Mouse (Mus musculus): ENCODE data around the gene Grik3. TPM values are rescaled to one million over a fixed set of nuclear protein-coding genes. Genes with fewer than 3 reads are reported as not detected.

Gene Grik3
- polyA plus RNA-seq, 1 experiment, result 0.21 TPM

- no peak overlapping the region for H3K27ac ChIP-seq (ENCODE audit: insufficient read depth, low read length)
- no peaks in the 10 kb centered on the region for H3K4me1 ChIP-seq (ENCODE audit: control insufficient read depth, insufficient read depth, low read length)
- no peak for TF ChIP-seq POLR2A (IDR thresholded peaks at IDR 0.05; ENCODE audit: low read depth, low read length)
- no peak for TF ChIP-seq CTCF (IDR thresholded peaks at IDR 0.05; ENCODE audit: borderline replicate concordance, insufficient read depth, low read length)
- H3K4me3 ChIP-seq (ENCODE audit: insufficient read depth, low read length), result no peak overlapping the region
These were observed 26.1 kb downstream of the Grik3 start for GRCm38 (mm10) chr4:125516612-125517011.

- no peak for TF ChIP-seq POLR2A (IDR thresholded peaks at IDR 0.05; ENCODE audit: low read depth, low read length)
- no peak for TF ChIP-seq CTCF (IDR thresholded peaks at IDR 0.05; ENCODE audit: borderline replicate concordance, insufficient read depth, low read length)
- Histone ChIP-seq H3K4me3 (ENCODE audit: insufficient read depth, low read length) (no peak overlapping the region), H3K27ac (ENCODE audit: insufficient read depth, low read length) (no peak overlapping the region), H3K4me1 (ENCODE audit: control insufficient read depth, insufficient read depth, low read length) (no peaks in the 10 kb centered on the region)
These were observed 28.4 kb downstream of the Grik3 start for GRCm38 (mm10) chr4:125518861-125519260.

- TF ChIP-seq CTCF (IDR thresholded peaks at IDR 0.05; ENCODE audit: borderline replicate concordance, insufficient read depth, low read length) (no peak), POLR2A (IDR thresholded peaks at IDR 0.05; ENCODE audit: low read depth, low read length) (no peak)
- H3K27ac ChIP-seq (ENCODE audit: insufficient read depth, low read length), result no peak overlapping the region
- no peak overlapping the region for H3K4me3 ChIP-seq (ENCODE audit: insufficient read depth, low read length)
- no peaks in the 10 kb centered on the region for H3K4me1 ChIP-seq (ENCODE audit: control insufficient read depth, insufficient read depth, low read length)
These were observed 32.4 kb downstream of the Grik3 start for GRCm38 (mm10) chr4:125522931-125523330.

- Histone ChIP-seq H3K27ac (ENCODE audit: insufficient read depth, low read length) (no peak overlapping the region), H3K4me1 (ENCODE audit: control insufficient read depth, insufficient read depth, low read length) (no peaks in the 10 kb centered on the region), H3K4me3 (ENCODE audit: insufficient read depth, low read length) (no peak overlapping the region)
- TF ChIP-seq CTCF (IDR thresholded peaks at IDR 0.05; ENCODE audit: borderline replicate concordance, insufficient read depth, low read length) (no peak), POLR2A (IDR thresholded peaks at IDR 0.05; ENCODE audit: low read depth, low read length) (no peak)
These were observed 34.8 kb downstream of the Grik3 start for GRCm38 (mm10) chr4:125525266-125525665.

GRCm38 (mm10) chr4:125526425-125526824 lies 35.9 kb downstream of the Grik3 start:
- H3K27ac ChIP-seq (ENCODE audit: insufficient read depth, low read length), result no peak overlapping the region

GRCm38 (mm10) chr4:125533965-125534364 lies 43.5 kb downstream of the Grik3 start:
- TF ChIP-seq POLR2A (IDR thresholded peaks at IDR 0.05; ENCODE audit: low read depth, low read length) (no peak), CTCF (IDR thresholded peaks at IDR 0.05; ENCODE audit: borderline replicate concordance, insufficient read depth, low read length) (no peak)
- Histone ChIP-seq H3K4me1 (ENCODE audit: control insufficient read depth, insufficient read depth, low read length) (no peaks in the 10 kb centered on the region), H3K4me3 (ENCODE audit: insufficient read depth, low read length) (no peak overlapping the region), H3K27ac (ENCODE audit: insufficient read depth, low read length) (no peak overlapping the region)

More at GRCm38 (mm10) chr4:125526425-125526824, 35.9 kb downstream of the Grik3 start:
- H3K4me1 ChIP-seq (ENCODE audit: control insufficient read depth, insufficient read depth, low read length), result no peaks in the 10 kb centered on the region
- no peak overlapping the region for H3K4me3 ChIP-seq (ENCODE audit: insufficient read depth, low read length)
- TF ChIP-seq POLR2A (IDR thresholded peaks at IDR 0.05; ENCODE audit: low read depth, low read length) (no peak), CTCF (IDR thresholded peaks at IDR 0.05; ENCODE audit: borderline replicate concordance, insufficient read depth, low read length) (no peak)

- TF ChIP-seq CTCF (IDR thresholded peaks at IDR 0.05; ENCODE audit: borderline replicate concordance, insufficient read depth, low read length) (no peak), POLR2A (IDR thresholded peaks at IDR 0.05; ENCODE audit: low read depth, low read length) (no peak)
- no peaks in the 10 kb centered on the region for H3K4me1 ChIP-seq (ENCODE audit: control insufficient read depth, insufficient read depth, low read length)
- H3K4me3 ChIP-seq (ENCODE audit: insufficient read depth, low read length), result no peak overlapping the region
- no peak overlapping the region for H3K27ac ChIP-seq (ENCODE audit: insufficient read depth, low read length)
These were observed 43.9 kb downstream of the Grik3 start for GRCm38 (mm10) chr4:125534449-125534848.

- Histone ChIP-seq H3K27ac (ENCODE audit: insufficient read depth, low read length) (no peak overlapping the region), H3K4me1 (ENCODE audit: control insufficient read depth, insufficient read depth, low read length) (no peaks in the 10 kb centered on the region), H3K4me3 (ENCODE audit: insufficient read depth, low read length) (no peak overlapping the region)
- no peak for TF ChIP-seq CTCF (IDR thresholded peaks at IDR 0.05; ENCODE audit: borderline replicate concordance, insufficient read depth, low read length)
These were observed 44.5 kb downstream of the Grik3 start for GRCm38 (mm10) chr4:125534991-125535401.

- Histone ChIP-seq H3K27ac (ENCODE audit: insufficient read depth, low read length) (no peak overlapping the region), H3K4me3 (ENCODE audit: insufficient read depth, low read length) (no peak overlapping the region), H3K4me1 (ENCODE audit: control insufficient read depth, insufficient read depth, low read length) (no peaks in the 10 kb centered on the region)
- TF ChIP-seq POLR2A (IDR thresholded peaks at IDR 0.05; ENCODE audit: low read depth, low read length) (no peak), CTCF (IDR thresholded peaks at IDR 0.05; ENCODE audit: borderline replicate concordance, insufficient read depth, low read length) (no peak)
These were observed 45.0 kb downstream of the Grik3 start for GRCm38 (mm10) chr4:125535465-125535864.

- Histone ChIP-seq H3K27ac (ENCODE audit: insufficient read depth, low read length) (no peak overlapping the region), H3K4me1 (ENCODE audit: control insufficient read depth, insufficient read depth, low read length) (no peaks in the 10 kb centered on the region), H3K4me3 (ENCODE audit: insufficient read depth, low read length) (no peak overlapping the region)
- no peak for TF ChIP-seq CTCF (IDR thresholded peaks at IDR 0.05; ENCODE audit: borderline replicate concordance, insufficient read depth, low read length)
- TF ChIP-seq POLR2A (IDR thresholded peaks at IDR 0.05; ENCODE audit: low read depth, low read length), result no peak
These were observed 45.5 kb downstream of the Grik3 start for GRCm38 (mm10) chr4:125535977-125536376.

Data from embryonic fibroblast, embryonic 13.5 days (primary cell).